Mouse (Mus musculus): ENCODE measurements around the gene Gpr89. TPM values are rescaled to one million over a fixed set of nuclear protein-coding genes. Genes with fewer than 3 reads are reported as not detected.

Gpr89 gene
- polyA plus RNA-seq, 1 experiment from 2014 or later, result 36.0 TPM

GRCm38 (mm10) chr3:96880385-96880784, 24.8 kb downstream of the Gpr89 start:
- no peak overlapping the region for H3K27ac ChIP-seq (ENCODE audit: low read depth, low read length)
- no peaks in the 10 kb centered on the region for H3K27me3 ChIP-seq (ENCODE audit: control insufficient read depth, insufficient read depth, low read length)
- H3K36me3 ChIP-seq (ENCODE audit: control insufficient read depth, insufficient read depth, low read length), result no peaks in the 10 kb centered on the region; the same call in 1 of the 2 replicates
- WGBS, result 88% methylated on average over 4 of the region's 4 CpGs
- H3K4me1 ChIP-seq (replicated peaks; ENCODE audit: control insufficient read depth, insufficient read depth, low read length), result no peaks in the 10 kb centered on the region
- no peak overlapping the region for H3K4me2 ChIP-seq (ENCODE audit: low read depth, low read length, severe bottlenecking)
- H3K9ac ChIP-seq (ENCODE audit: low read length), result no peak overlapping the region
- H3K9me3 ChIP-seq (ENCODE audit: control insufficient read depth, low read length), result no peaks in the 10 kb centered on the region
- ATAC-seq (replicated peaks; ENCODE audit: low FRiP score) (no peak), DNase-seq (ENCODE audit: low spot score) (no peak)
- H3K4me3 ChIP-seq (ENCODE audit: low read depth, low read length), result no peak overlapping the region

GRCm38 (mm10) chr3:96879536-96879935, 25.6 kb downstream of the Gpr89 start:
- no peak for ATAC-seq (replicated peaks; ENCODE audit: low FRiP score)
- WGBS, result 89% methylated on average over 9 of the region's 9 CpGs
- H3K36me3 ChIP-seq (ENCODE audit: control insufficient read depth, insufficient read depth, low read length), result no peaks in the 10 kb centered on the region; the same call in 1 of the 2 replicates

GRCm38 (mm10) chr3:96874808-96875571, 30.2 kb downstream of the Gpr89 start:
- Histone ChIP-seq H3K9me3 (ENCODE audit: control insufficient read depth, low read length) (no peaks in the 10 kb centered on the region), H3K36me3 (ENCODE audit: control insufficient read depth, insufficient read depth, low read length) (no peaks in the 10 kb centered on the region; the same call in 1 of the 2 replicates), H3K9ac (ENCODE audit: low read length) (no peak overlapping the region), H3K4me1 (replicated peaks; ENCODE audit: control insufficient read depth, insufficient read depth, low read length) (no peaks in the 10 kb centered on the region), H3K27ac (ENCODE audit: low read depth, low read length) (no peak overlapping the region), H3K27me3 (ENCODE audit: control insufficient read depth, insufficient read depth, low read length) (no peaks in the 10 kb centered on the region), H3K4me2 (ENCODE audit: low read depth, low read length, severe bottlenecking) (no peak overlapping the region), H3K4me3 (ENCODE audit: low read depth, low read length) (no peak overlapping the region)
- WGBS, result 86% methylated on average over 7 of the region's 7 CpGs
- no peak for DNase-seq (ENCODE audit: low spot score)
- ATAC-seq (replicated peaks; ENCODE audit: low FRiP score), result no peak

More at GRCm38 (mm10) chr3:96879536-96879935, 25.6 kb downstream of the Gpr89 start:
- Histone ChIP-seq H3K9ac (ENCODE audit: low read length) (no peak overlapping the region), H3K4me1 (replicated peaks; ENCODE audit: control insufficient read depth, insufficient read depth, low read length) (no peaks in the 10 kb centered on the region), H3K27me3 (ENCODE audit: control insufficient read depth, insufficient read depth, low read length) (no peaks in the 10 kb centered on the region), H3K9me3 (ENCODE audit: control insufficient read depth, low read length) (no peaks in the 10 kb centered on the region), H3K4me2 (ENCODE audit: low read depth, low read length, severe bottlenecking) (no peak overlapping the region), H3K27ac (ENCODE audit: low read depth, low read length) (no peak overlapping the region), H3K4me3 (ENCODE audit: low read depth, low read length) (no peak overlapping the region)
- no peak for DNase-seq (ENCODE audit: low spot score)

GRCm38 (mm10) chr3:96872501-96872900, 32.6 kb downstream of the Gpr89 start:
- no peak overlapping the region for H3K4me3 ChIP-seq (ENCODE audit: low read depth, low read length)
- DNase-seq (ENCODE audit: low spot score), result no peak
- no peaks in the 10 kb centered on the region; the same call in none of the 2 replicates for H3K36me3 ChIP-seq (ENCODE audit: control insufficient read depth, insufficient read depth, low read length)
- no peaks in the 10 kb centered on the region for H3K4me1 ChIP-seq (replicated peaks; ENCODE audit: control insufficient read depth, insufficient read depth, low read length)
- H3K9ac ChIP-seq (ENCODE audit: low read length), result no peak overlapping the region
- ATAC-seq (replicated peaks; ENCODE audit: low FRiP score), result no peak
- WGBS, result 95% methylated on average over 8 of the region's 8 CpGs
- no peaks in the 10 kb centered on the region for H3K9me3 ChIP-seq (ENCODE audit: control insufficient read depth, low read length)
- H3K27me3 ChIP-seq (ENCODE audit: control insufficient read depth, insufficient read depth, low read length), result no peaks in the 10 kb centered on the region
- H3K27ac ChIP-seq (ENCODE audit: low read depth, low read length), result no peak overlapping the region
- H3K4me2 ChIP-seq (ENCODE audit: low read depth, low read length, severe bottlenecking), result no peak overlapping the region

GRCm38 (mm10) chr3:96871070-96871469, 34.1 kb downstream of the Gpr89 start:
- ATAC-seq (replicated peaks; ENCODE audit: low FRiP score), result no peak
- H3K4me3 ChIP-seq (ENCODE audit: low read depth, low read length), result no peak overlapping the region

GRCm38 (mm10) chr3:96870270-96870669, 34.9 kb downstream of the Gpr89 start:
- no peak overlapping the region for H3K4me3 ChIP-seq (ENCODE audit: low read depth, low read length)
- DNase-seq (ENCODE audit: low spot score), result no peak
- no peak overlapping the region for H3K9ac ChIP-seq (ENCODE audit: low read length)
- WGBS, result 88% methylated on average over 2 of the region's 2 CpGs
- H3K4me1 ChIP-seq (replicated peaks; ENCODE audit: control insufficient read depth, insufficient read depth, low read length), result no peaks in the 10 kb centered on the region
- H3K27ac ChIP-seq (ENCODE audit: low read depth, low read length), result no peak overlapping the region
- no peak overlapping the region for H3K4me2 ChIP-seq (ENCODE audit: low read depth, low read length, severe bottlenecking)
- ATAC-seq (replicated peaks; ENCODE audit: low FRiP score), result no peak
- no peaks in the 10 kb centered on the region; the same call in none of the 2 replicates for H3K36me3 ChIP-seq (ENCODE audit: control insufficient read depth, insufficient read depth, low read length)
- H3K27me3 ChIP-seq (ENCODE audit: control insufficient read depth, insufficient read depth, low read length), result no peaks in the 10 kb centered on the region
- H3K9me3 ChIP-seq (ENCODE audit: control insufficient read depth, low read length), result no peaks in the 10 kb centered on the region

More at GRCm38 (mm10) chr3:96871070-96871469, 34.1 kb downstream of the Gpr89 start:
- no peak overlapping the region for H3K27ac ChIP-seq (ENCODE audit: low read depth, low read length)
- H3K27me3 ChIP-seq (ENCODE audit: control insufficient read depth, insufficient read depth, low read length), result no peaks in the 10 kb centered on the region
- 89% methylated on average over 8 of the region's 8 CpGs for WGBS
- no peak for DNase-seq (ENCODE audit: low spot score)
- no peak overlapping the region for H3K9ac ChIP-seq (ENCODE audit: low read length)
- no peaks in the 10 kb centered on the region for H3K4me1 ChIP-seq (replicated peaks; ENCODE audit: control insufficient read depth, insufficient read depth, low read length)
- H3K36me3 ChIP-seq (ENCODE audit: control insufficient read depth, insufficient read depth, low read length), result no peaks in the 10 kb centered on the region; the same call in none of the 2 replicates
- no peak overlapping the region for H3K4me2 ChIP-seq (ENCODE audit: low read depth, low read length, severe bottlenecking)
- no peaks in the 10 kb centered on the region for H3K9me3 ChIP-seq (ENCODE audit: control insufficient read depth, low read length)

GRCm38 (mm10) chr3:96869091-96869490, 36.1 kb downstream of the Gpr89 start:
- Histone ChIP-seq H3K27me3 (ENCODE audit: control insufficient read depth, insufficient read depth, low read length) (no peaks in the 10 kb centered on the region), H3K27ac (ENCODE audit: low read depth, low read length) (no peak overlapping the region), H3K9me3 (ENCODE audit: control insufficient read depth, low read length) (no peaks in the 10 kb centered on the region), H3K4me2 (ENCODE audit: low read depth, low read length, severe bottlenecking) (no peak overlapping the region), H3K4me3 (ENCODE audit: low read depth, low read length) (no peak overlapping the region), H3K9ac (ENCODE audit: low read length) (no peak overlapping the region), H3K36me3 (ENCODE audit: control insufficient read depth, insufficient read depth, low read length) (no peaks in the 10 kb centered on the region; the same call in none of the 2 replicates), H3K4me1 (replicated peaks; ENCODE audit: control insufficient read depth, insufficient read depth, low read length) (no peaks in the 10 kb centered on the region)
- 92% methylated on average over 7 of the region's 7 CpGs for WGBS
- DNase-seq (ENCODE audit: low spot score) (no peak), ATAC-seq (replicated peaks; ENCODE audit: low FRiP score) (no peak)

- Histone ChIP-seq H3K9me3 (ENCODE audit: control insufficient read depth, low read length) (no peaks in the 10 kb centered on the region), H3K36me3 (ENCODE audit: control insufficient read depth, insufficient read depth, low read length) (no peaks in the 10 kb centered on the region; the same call in none of the 2 replicates), H3K9ac (ENCODE audit: low read length) (no peak overlapping the region), H3K27me3 (ENCODE audit: control insufficient read depth, insufficient read depth, low read length) (no peaks in the 10 kb centered on the region), H3K4me1 (replicated peaks; ENCODE audit: control insufficient read depth, insufficient read depth, low read length) (no peaks in the 10 kb centered on the region), H3K27ac (ENCODE audit: low read depth, low read length) (no peak overlapping the region), H3K4me2 (ENCODE audit: low read depth, low read length, severe bottlenecking) (no peak overlapping the region), H3K4me3 (ENCODE audit: low read depth, low read length) (no peak overlapping the region)
- WGBS, result 90% methylated on average over 8 of the region's 8 CpGs
- no peak for DNase-seq (ENCODE audit: low spot score)
- no peak for ATAC-seq (replicated peaks; ENCODE audit: low FRiP score)
Observed at GRCm38 (mm10) chr3:96868566-96868965, 36.6 kb downstream of the Gpr89 start.

GRCm38 (mm10) chr3:96867863-96868262, 37.3 kb downstream of the Gpr89 start:
- H3K4me2 ChIP-seq (ENCODE audit: low read depth, low read length, severe bottlenecking), result no peak overlapping the region
- H3K27me3 ChIP-seq (ENCODE audit: control insufficient read depth, insufficient read depth, low read length), result no peaks in the 10 kb centered on the region
- H3K9ac ChIP-seq (ENCODE audit: low read length), result no peak overlapping the region
- DNase-seq (ENCODE audit: low spot score), result no peak
- H3K4me1 ChIP-seq (replicated peaks; ENCODE audit: control insufficient read depth, insufficient read depth, low read length), result no peaks in the 10 kb centered on the region
- no peak overlapping the region for H3K4me3 ChIP-seq (ENCODE audit: low read depth, low read length)
- no peaks in the 10 kb centered on the region; the same call in 1 of the 2 replicates for H3K36me3 ChIP-seq (ENCODE audit: control insufficient read depth, insufficient read depth, low read length)
- ATAC-seq (replicated peaks; ENCODE audit: low FRiP score), result no peak
- H3K27ac ChIP-seq (ENCODE audit: low read depth, low read length), result no peak overlapping the region
- WGBS, result 92% methylated on average over 3 of the region's 3 CpGs
- no peaks in the 10 kb centered on the region for H3K9me3 ChIP-seq (ENCODE audit: control insufficient read depth, low read length)
